Mouse (Mus musculus): ENCODE measurements around the gene Shc2. TPM values are rescaled to one million over a fixed set of nuclear protein-coding genes. Genes with fewer than 3 reads are reported as not detected.

Shc2 gene
- polyA plus RNA-seq, 1 experiment from 2014 or later, result 2.1 TPM

DNA sequence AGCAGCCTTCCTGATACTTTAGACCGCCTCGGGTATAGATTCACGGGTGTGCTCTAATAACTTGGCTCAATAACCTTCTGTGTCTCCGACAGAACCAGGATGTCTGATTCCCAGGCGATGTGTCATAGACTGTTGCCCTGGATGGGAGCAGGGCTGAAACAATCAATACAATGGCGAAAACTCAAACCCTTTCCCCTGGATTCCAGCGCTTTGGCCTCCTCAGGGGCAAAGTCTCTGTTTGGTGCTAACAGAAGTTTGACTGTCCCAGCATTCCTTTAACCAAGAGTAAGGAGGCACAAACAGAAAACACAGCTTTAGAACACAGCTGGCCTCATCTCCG is 42.2 kb downstream of the Shc2 start:
- DNase-seq (ENCODE audit: low spot score), result no peak
- Histone ChIP-seq H3K4me3 (ENCODE audit: low read depth, low read length) (no peak overlapping the region), H3K4me1 (replicated peaks; ENCODE audit: control insufficient read depth, insufficient read depth, low read length) (no peaks in the 10 kb centered on the region), H3K27ac (ENCODE audit: low read depth, low read length) (no peak overlapping the region), H3K36me3 (ENCODE audit: control insufficient read depth, insufficient read depth, low read length) (no peaks in the 10 kb centered on the region), H3K9ac (ENCODE audit: low read depth, low read length) (no peak overlapping the region), H3K27me3 (replicated peaks; ENCODE audit: control insufficient read depth, insufficient read depth, low read length) (peaks cover 14% of the 10 kb centered on the region; the same call in 1 of the 2 replicates), H3K4me2 (no peak overlapping the region), H3K9me3 (ENCODE audit: control insufficient read depth, low read length) (no peaks in the 10 kb centered on the region)
- WGBS, result 50% methylated on average over 8 of the region's 8 CpGs
- ATAC-seq (replicated peaks; ENCODE audit: low FRiP score), result no peak

- ATAC-seq (replicated peaks; ENCODE audit: low FRiP score), result peak; percentile 76
- WGBS, result 16% methylated on average over 17 of the region's 17 CpGs
These were observed 42.7 kb downstream of the Shc2 start for GRCm38 (mm10) chr10:79594872-79595589.

DNA sequence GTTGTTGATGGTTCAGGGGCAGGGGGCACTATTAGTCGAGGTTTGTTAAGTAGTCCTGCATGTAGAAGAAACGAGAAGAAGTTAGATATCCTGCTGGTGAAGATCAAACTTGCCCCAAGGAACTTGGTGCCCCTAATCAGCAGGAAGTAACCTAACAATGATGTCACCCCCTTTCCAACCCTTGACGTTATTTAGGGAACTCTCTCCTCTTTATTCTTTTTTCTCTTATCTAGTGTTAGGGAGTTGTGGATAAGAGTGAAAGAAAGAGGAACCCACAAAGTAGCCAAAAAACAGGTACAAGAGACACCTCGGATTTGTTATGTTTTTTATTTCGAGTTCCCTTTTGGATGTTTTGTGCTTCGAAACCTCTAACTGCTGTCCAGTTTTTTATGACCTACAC is 43.6 kb downstream of the Shc2 start:
- Histone ChIP-seq H3K36me3 (ENCODE audit: control insufficient read depth, insufficient read depth, low read length) (no peaks in the 10 kb centered on the region), H3K9ac (ENCODE audit: low read depth, low read length) (no peak overlapping the region), H3K4me3 (ENCODE audit: low read depth, low read length) (no peak overlapping the region), H3K9me3 (ENCODE audit: control insufficient read depth, low read length) (no peaks in the 10 kb centered on the region), H3K27ac (ENCODE audit: low read depth, low read length) (no peak overlapping the region), H3K27me3 (replicated peaks; ENCODE audit: control insufficient read depth, insufficient read depth, low read length) (peaks cover 14% of the 10 kb centered on the region; the same call in 1 of the 2 replicates), H3K4me2 (no peak overlapping the region), H3K4me1 (replicated peaks; ENCODE audit: control insufficient read depth, insufficient read depth, low read length) (no peaks in the 10 kb centered on the region)
- 36% methylated on average over 6 of the region's 6 CpGs for WGBS
- ATAC-seq (replicated peaks; ENCODE audit: low FRiP score), result no peak
- no peak for DNase-seq (ENCODE audit: low spot score)

More at GRCm38 (mm10) chr10:79594872-79595589, 42.7 kb downstream of the Shc2 start:
- Histone ChIP-seq H3K9me3 (ENCODE audit: control insufficient read depth, low read length) (no peaks in the 10 kb centered on the region), H3K4me2 (no peak overlapping the region), H3K27me3 (replicated peaks; ENCODE audit: control insufficient read depth, insufficient read depth, low read length) (peaks cover 14% of the 10 kb centered on the region; the same call in 1 of the 2 replicates), H3K36me3 (ENCODE audit: control insufficient read depth, insufficient read depth, low read length) (no peaks in the 10 kb centered on the region), H3K4me3 (ENCODE audit: low read depth, low read length) (no peak overlapping the region), H3K27ac (ENCODE audit: low read depth, low read length) (no peak overlapping the region), H3K4me1 (replicated peaks; ENCODE audit: control insufficient read depth, insufficient read depth, low read length) (no peaks in the 10 kb centered on the region), H3K9ac (ENCODE audit: low read depth, low read length) (no peak overlapping the region)
- no peak for DNase-seq (ENCODE audit: low spot score)

GRCm38 (mm10) chr10:79590702-79591101 is 47.0 kb downstream of the Shc2 start:
- no peak for ATAC-seq (replicated peaks; ENCODE audit: low FRiP score)
- Histone ChIP-seq H3K4me2 (no peak overlapping the region), H3K36me3 (ENCODE audit: control insufficient read depth, insufficient read depth, low read length) (no peaks in the 10 kb centered on the region), H3K27me3 (replicated peaks; ENCODE audit: control insufficient read depth, insufficient read depth, low read length) (peaks cover 8% of the 10 kb centered on the region; the same call in 1 of the 2 replicates), H3K9ac (ENCODE audit: low read depth, low read length) (no peak overlapping the region), H3K4me1 (replicated peaks; ENCODE audit: control insufficient read depth, insufficient read depth, low read length) (no peaks in the 10 kb centered on the region), H3K9me3 (ENCODE audit: control insufficient read depth, low read length) (no peaks in the 10 kb centered on the region), H3K27ac (ENCODE audit: low read depth, low read length) (no peak overlapping the region), H3K4me3 (ENCODE audit: low read depth, low read length) (no peak overlapping the region)
- DNase-seq (ENCODE audit: low spot score), result no peak
- WGBS, result 84% methylated on average over 1 of the region's 1 CpGs

GRCm38 (mm10) chr10:79587752-79588126 is 50.0 kb downstream of the Shc2 start:
- ATAC-seq (replicated peaks; ENCODE audit: low FRiP score) (no peak), DNase-seq (ENCODE audit: low spot score) (no peak)
- Histone ChIP-seq H3K4me3 (ENCODE audit: low read depth, low read length) (no peak overlapping the region), H3K4me1 (replicated peaks; ENCODE audit: control insufficient read depth, insufficient read depth, low read length) (no peaks in the 10 kb centered on the region), H3K27me3 (replicated peaks; ENCODE audit: control insufficient read depth, insufficient read depth, low read length) (no peaks in the 10 kb centered on the region), H3K9ac (ENCODE audit: low read depth, low read length) (no peak overlapping the region), H3K36me3 (ENCODE audit: control insufficient read depth, insufficient read depth, low read length) (no peaks in the 10 kb centered on the region), H3K27ac (ENCODE audit: low read depth, low read length) (no peak overlapping the region), H3K9me3 (ENCODE audit: control insufficient read depth, low read length) (no peaks in the 10 kb centered on the region), H3K4me2 (no peak overlapping the region)
- WGBS, result 54% methylated on average over 4 of the region's 4 CpGs

DNA sequence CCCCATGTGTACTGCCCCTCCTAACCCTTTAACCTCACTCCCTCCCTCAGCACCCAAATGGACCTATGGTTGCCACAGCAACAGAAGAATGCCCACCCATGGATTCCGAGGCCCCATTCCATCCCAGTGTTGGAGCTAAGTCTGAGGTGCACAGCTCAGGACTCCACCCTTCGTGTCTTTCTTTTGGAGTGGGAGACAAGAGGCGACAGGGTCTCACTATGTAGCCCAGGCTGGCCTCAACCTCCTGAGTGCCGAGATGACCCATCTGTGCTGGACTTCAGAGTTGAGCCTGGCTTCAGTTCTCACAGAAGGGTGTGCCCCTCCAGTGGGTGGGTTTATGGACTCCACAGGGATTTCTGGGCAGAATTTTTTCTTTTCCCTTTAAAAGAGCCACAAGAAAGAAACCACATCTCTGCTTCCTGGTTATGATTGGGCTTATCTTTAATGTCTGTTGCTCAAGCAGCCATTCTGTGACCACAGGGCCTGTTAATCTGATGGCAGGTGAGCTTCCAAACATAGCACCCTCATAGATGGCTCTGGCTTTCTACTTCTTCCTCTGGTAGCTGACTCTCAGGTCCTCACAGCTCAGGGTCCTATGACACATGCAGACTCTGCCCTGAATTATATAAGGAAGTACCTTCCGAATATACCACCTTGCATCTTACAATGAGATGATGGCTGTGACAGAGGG is 50.5 kb downstream of the Shc2 start, which contains the start of gene Theg:
TSS of gene Theg (minus strand) at position 271 of the 691 bp plus-strand sequence.
- H3K9me3 ChIP-seq (ENCODE audit: control insufficient read depth, low read length), result no peaks in the 10 kb centered on the region
- 75% methylated on average over 5 of the region's 5 CpGs for WGBS
- DNase-seq (ENCODE audit: low spot score) (no peak), ATAC-seq (replicated peaks; ENCODE audit: low FRiP score) (no peak)
- H3K4me3 ChIP-seq (ENCODE audit: low read depth, low read length), result no peak within 1 kb of the TSS
- no peak within 1 kb of the TSS for H3K9ac ChIP-seq (ENCODE audit: low read depth, low read length)
- no peak within 1 kb of the TSS for H3K4me2 ChIP-seq
- H3K4me1 ChIP-seq (replicated peaks; ENCODE audit: control insufficient read depth, insufficient read depth, low read length), result no peaks in the 10 kb centered on the region
- H3K27me3 ChIP-seq (replicated peaks; ENCODE audit: control insufficient read depth, insufficient read depth, low read length), result no peaks in the 10 kb centered on the region
- no peaks in the 10 kb centered on the region for H3K36me3 ChIP-seq (ENCODE audit: control insufficient read depth, insufficient read depth, low read length)
- no peak within 1 kb of the TSS for H3K27ac ChIP-seq (ENCODE audit: low read depth, low read length)

DNA sequence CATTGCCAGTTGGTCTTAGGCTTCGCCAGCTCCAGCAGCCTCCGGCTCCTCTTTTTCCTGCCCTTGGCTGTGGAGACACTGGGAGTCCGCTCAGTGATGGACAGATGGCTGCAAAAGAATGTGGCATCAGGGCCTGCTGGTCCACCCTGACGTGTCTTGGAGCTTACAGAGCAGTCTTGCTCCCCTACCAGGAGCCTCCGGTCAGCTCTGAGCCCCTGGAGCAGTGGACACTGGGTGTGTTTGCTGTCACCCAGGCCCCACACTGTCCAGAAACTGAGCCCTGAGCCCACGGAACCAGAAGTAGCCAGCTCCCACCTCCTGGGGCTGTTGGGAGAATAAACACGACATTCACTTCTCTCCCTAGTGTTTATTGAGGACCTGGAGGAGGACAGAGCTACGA is 51.5 kb downstream of the Shc2 start:
- H3K27me3 ChIP-seq (replicated peaks; ENCODE audit: control insufficient read depth, insufficient read depth, low read length), result no peaks in the 10 kb centered on the region
- H3K4me3 ChIP-seq (ENCODE audit: low read depth, low read length), result no peak overlapping the region
- H3K9me3 ChIP-seq (ENCODE audit: control insufficient read depth, low read length), result no peaks in the 10 kb centered on the region
- no peak for DNase-seq (ENCODE audit: low spot score)
- H3K4me2 ChIP-seq, result no peak overlapping the region
- H3K4me1 ChIP-seq (replicated peaks; ENCODE audit: control insufficient read depth, insufficient read depth, low read length), result no peaks in the 10 kb centered on the region
- no peak for ATAC-seq (replicated peaks; ENCODE audit: low FRiP score)
- no peak overlapping the region for H3K9ac ChIP-seq (ENCODE audit: low read depth, low read length)
- H3K36me3 ChIP-seq (ENCODE audit: control insufficient read depth, insufficient read depth, low read length), result no peaks in the 10 kb centered on the region
- WGBS, result 66% methylated on average over 8 of the region's 8 CpGs
- no peak overlapping the region for H3K27ac ChIP-seq (ENCODE audit: low read depth, low read length)

DNA sequence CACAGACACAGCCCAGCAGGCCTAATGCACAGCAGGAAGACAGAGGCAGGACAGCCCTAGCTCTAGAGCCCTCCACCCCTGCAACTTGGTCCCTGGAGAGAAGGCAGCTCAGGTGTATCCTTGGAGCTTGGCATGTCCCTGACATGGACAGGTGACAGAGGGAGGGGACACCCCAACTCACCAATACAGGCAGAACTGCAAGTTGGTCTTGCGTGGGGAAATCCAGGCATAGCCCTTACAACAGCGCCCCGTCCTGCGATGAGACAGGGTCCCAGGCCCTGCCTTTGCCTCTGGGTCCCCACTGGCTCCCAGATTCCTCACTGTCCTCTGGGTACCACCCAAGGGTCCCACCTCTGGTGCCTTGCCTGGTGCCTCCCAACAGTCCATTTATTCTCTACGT is 52.0 kb downstream of the Shc2 start:
- Histone ChIP-seq H3K9ac (ENCODE audit: low read depth, low read length) (no peak overlapping the region), H3K36me3 (ENCODE audit: control insufficient read depth, insufficient read depth, low read length) (no peaks in the 10 kb centered on the region), H3K4me1 (replicated peaks; ENCODE audit: control insufficient read depth, insufficient read depth, low read length) (no peaks in the 10 kb centered on the region), H3K27me3 (replicated peaks; ENCODE audit: control insufficient read depth, insufficient read depth, low read length) (no peaks in the 10 kb centered on the region), H3K4me3 (ENCODE audit: low read depth, low read length) (no peak overlapping the region), H3K4me2 (no peak overlapping the region), H3K9me3 (ENCODE audit: control insufficient read depth, low read length) (no peaks in the 10 kb centered on the region), H3K27ac (ENCODE audit: low read depth, low read length) (no peak overlapping the region)
- ATAC-seq (replicated peaks; ENCODE audit: low FRiP score) (no peak), DNase-seq (ENCODE audit: low spot score) (no peak)
- 93% methylated on average over 5 of the region's 5 CpGs for whole genome bisulfite sequencing

GRCm38 (mm10) chr10:79585136-79585535 is 52.6 kb downstream of the Shc2 start:
- WGBS, result 93% methylated on average over 6 of the region's 6 CpGs
- H3K4me1 ChIP-seq (replicated peaks; ENCODE audit: control insufficient read depth, insufficient read depth, low read length), result no peaks in the 10 kb centered on the region
- no peak for ATAC-seq (replicated peaks; ENCODE audit: low FRiP score)

More at GRCm38 (mm10) chr10:79585136-79585535, 52.6 kb downstream of the Shc2 start:
- no peaks in the 10 kb centered on the region for H3K27me3 ChIP-seq (replicated peaks; ENCODE audit: control insufficient read depth, insufficient read depth, low read length)
- no peak overlapping the region for H3K4me2 ChIP-seq
- H3K9me3 ChIP-seq (ENCODE audit: control insufficient read depth, low read length), result no peaks in the 10 kb centered on the region
- H3K36me3 ChIP-seq (ENCODE audit: control insufficient read depth, insufficient read depth, low read length), result no peaks in the 10 kb centered on the region
- H3K4me3 ChIP-seq (ENCODE audit: low read depth, low read length), result no peak overlapping the region
- H3K9ac ChIP-seq (ENCODE audit: low read depth, low read length), result no peak overlapping the region
- DNase-seq (ENCODE audit: low spot score), result no peak
- no peak overlapping the region for H3K27ac ChIP-seq (ENCODE audit: low read depth, low read length)
